Mouse (Mus musculus) lung, embryonic 16.5 days (tissue): ENCODE data around the gene Tom1l2. TPM values are rescaled to one million over a fixed set of nuclear protein-coding genes. Genes with fewer than 3 reads are reported as not detected.

Source experiments
- ATAC-seq: fragments of 200-750 bp; cut with Nextera tagmentation; 2 replicates; pipeline ENCODE4 v1.8.0; 2017; ENCODE audit warnings: low read depth, mild to moderate bottlenecking, moderate library complexity
- H3K27ac ChIP-seq: fragments of 300-500 bp; sonication (generic); 2 replicates; pipeline ENCODE4 v1.5.1; 2014; ENCODE audit warnings: mild to moderate bottlenecking, control low read depth, low read length
- H3K27me3 ChIP-seq: fragments of 300-500 bp; sonication (generic); 2 replicates; pipeline ENCODE4 v1.6.1; 2014; ENCODE audit warnings: low read depth, low read length, mixed read lengths; ENCODE audit not compliant: control insufficient read depth, insufficient read depth
- H3K36me3 ChIP-seq: fragments of 300-500 bp; sonication (generic); 2 replicates; pipeline ENCODE4 v1.6.1; 2014; ENCODE audit warnings: low read length; ENCODE audit not compliant: control insufficient read depth, insufficient read depth
- H3K4me1 ChIP-seq: fragments of 300-500 bp; sonication (generic); replicated peaks from 2 replicates; pipeline ENCODE4 v1.6.1; 2014; ENCODE audit warnings: low read length, mixed read lengths; ENCODE audit not compliant: control insufficient read depth, insufficient read depth
- H3K4me2 ChIP-seq: fragments of 300-500 bp; sonication (generic); 2 replicates; pipeline ENCODE4 v1.6.1; 2014; ENCODE audit warnings: low read depth, low read length, control low read depth
- H3K4me3 ChIP-seq: fragments of 300-500 bp; sonication (generic); 2 replicates; pipeline ENCODE4 v1.5.1; 2014; ENCODE audit warnings: mild to moderate bottlenecking, low read length, control low read depth
- H3K9ac ChIP-seq: fragments of 300-500 bp; sonication (generic); 2 replicates; pipeline ENCODE4 v1.6.1; 2014; ENCODE audit warnings: low read length, control low read depth
- H3K9me3 ChIP-seq: fragments of 300-500 bp; sonication (generic); 2 replicates; pipeline ENCODE4 v1.6.1; 2016; ENCODE audit warnings: low read length; ENCODE audit not compliant: control insufficient read depth
- WGBS: fragments of 180-500 bp; shearing (Covaris S2); extraction: QIAGEN DNeasy Blood & Tissue Kit; methylation state at CpG from one replicate; pipeline ENCODE4 v1.1.7; 2014; 5-methylcytosine and 5-hydroxymethylcytosine counted together
- polyA plus RNA-seq: library from polyadenylated mRNA; unstranded; fragments of >200 nt; fragmentation: Nextera tagmentation; extraction: Ambion mirVana; gene quantifications from 2 replicates; pipeline ENCODE4 v1.2.1, GENCODE M21; 2015

Gene Tom1l2
- polyA plus RNA-seq, 1 experiment from 2014 or later: 29.6 TPM

GRCm38 (mm10) chr11:60254308-60254707 is 98.4 kb downstream of the Tom1l2 start:
- H3K27ac ChIP-seq: no peak overlapping the region
- WGBS: 84% methylated on average over 5 of the region's 5 CpGs

DNA sequence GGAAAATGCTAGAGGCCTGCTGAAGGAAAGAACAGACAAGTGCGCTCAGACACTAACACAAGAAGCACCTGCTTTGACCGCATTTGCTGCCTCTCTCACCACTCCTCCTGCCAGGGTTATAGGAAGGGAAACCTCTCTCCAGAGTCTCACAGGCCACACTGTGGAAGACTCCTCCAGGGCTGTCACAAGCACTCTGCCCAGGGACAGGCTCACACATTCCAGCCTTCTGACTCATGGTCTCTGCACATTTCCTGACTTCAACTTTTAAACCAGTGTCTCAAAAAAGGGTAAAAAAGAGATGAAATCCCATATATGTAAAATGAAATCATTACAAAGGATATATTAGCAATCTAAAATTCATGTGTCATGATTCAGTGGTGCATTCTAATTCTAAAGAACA is 99.2 kb downstream of the Tom1l2 start:
- Histone ChIP-seq H3K4me2 (no peak overlapping the region), H3K4me3 (no peak overlapping the region), H3K27ac (no peak overlapping the region), H3K27me3 (no peaks in the 10 kb centered on the region), H3K9me3 (no peaks in the 10 kb centered on the region), H3K4me1 (peaks cover 28% of the 10 kb centered on the region), H3K9ac (no peak overlapping the region), H3K36me3 (peaks cover 8% of the 10 kb centered on the region)
- 75% methylated on average over 2 of the region's 2 CpGs for WGBS
- no peak for ATAC-seq

More at GRCm38 (mm10) chr11:60254308-60254707, 98.4 kb downstream of the Tom1l2 start:
- Histone ChIP-seq H3K9me3 (no peaks in the 10 kb centered on the region), H3K4me1 (peaks cover 23% of the 10 kb centered on the region), H3K27me3 (no peaks in the 10 kb centered on the region), H3K9ac (no peak overlapping the region), H3K4me3 (no peak overlapping the region), H3K36me3 (peaks cover 10% of the 10 kb centered on the region; the same call in 1 of the 2 replicates), H3K4me2 (no peak overlapping the region)
- ATAC-seq: no peak

DNA sequence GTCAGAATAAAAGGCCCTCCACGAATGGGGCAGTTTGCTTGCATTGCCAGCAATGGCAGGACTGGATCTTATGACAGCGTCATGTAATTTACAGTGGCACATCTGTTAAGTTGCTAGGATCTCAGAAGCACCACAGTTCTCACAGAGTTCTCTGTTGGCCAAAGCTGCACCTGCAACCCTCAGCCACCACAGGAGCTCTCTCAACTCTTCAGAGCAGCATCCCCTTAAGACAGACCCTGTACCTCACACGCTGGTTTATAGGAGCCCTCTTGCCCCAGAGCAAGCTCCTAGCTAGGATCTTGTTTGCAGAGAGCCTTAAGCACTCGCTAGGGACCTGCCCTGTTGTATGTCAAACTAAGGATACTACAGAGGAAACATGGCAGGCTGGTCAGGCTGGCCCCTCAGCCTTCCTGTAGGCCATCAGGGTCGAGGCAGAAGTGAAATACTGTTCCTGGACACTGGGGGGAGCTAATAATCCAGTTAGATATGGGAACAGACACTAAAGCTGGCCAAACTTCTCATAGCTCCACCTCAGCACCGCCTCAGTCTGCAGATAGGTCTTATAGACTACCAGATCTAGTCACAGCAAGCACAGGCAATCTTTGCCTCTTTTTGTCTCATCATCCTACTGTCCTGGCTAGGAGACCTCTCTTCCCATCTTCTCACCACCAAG is 101.6 kb downstream of the Tom1l2 start:
- peak overlapping the region; percentile 28 for H3K27ac ChIP-seq

GRCm38 (mm10) chr11:60249885-60250284 is 102.8 kb downstream of the Tom1l2 start:
- peaks cover 23% of the 10 kb centered on the region for H3K4me1 ChIP-seq
- 83% methylated on average over 2 of the region's 2 CpGs for WGBS

More for the DNA sequence above, 101.6 kb downstream of the Tom1l2 start:
- Histone ChIP-seq H3K9me3 (no peaks in the 10 kb centered on the region), H3K9ac (no peak overlapping the region), H3K4me3 (no peak overlapping the region), H3K36me3 (peaks cover 4% of the 10 kb centered on the region; the same call in 1 of the 2 replicates), H3K27me3 (no peaks in the 10 kb centered on the region), H3K4me2 (no peak overlapping the region), H3K4me1 (peaks cover 26% of the 10 kb centered on the region)
- peak; percentile 47 for ATAC-seq
- 53% methylated on average over 6 of the region's 6 CpGs for WGBS

GRCm38 (mm10) chr11:60248596-60249404 is 103.9 kb downstream of the Tom1l2 start:
- no peak overlapping the region for H3K4me2 ChIP-seq
- H3K36me3 ChIP-seq: peaks cover 7% of the 10 kb centered on the region; the same call in 1 of the 2 replicates
- H3K27ac ChIP-seq: no peak overlapping the region
- no peaks in the 10 kb centered on the region for H3K27me3 ChIP-seq
- ATAC-seq: no peak
- H3K4me3 ChIP-seq: no peak overlapping the region
- WGBS: 36% methylated on average over 13 of the region's 13 CpGs
- peaks cover 23% of the 10 kb centered on the region for H3K4me1 ChIP-seq
- H3K9ac ChIP-seq: peak overlapping the region; percentile 9; the same call in 1 of the 2 replicates
- H3K9me3 ChIP-seq: no peaks in the 10 kb centered on the region

More at GRCm38 (mm10) chr11:60249885-60250284, 102.8 kb downstream of the Tom1l2 start:
- Histone ChIP-seq H3K9me3 (no peaks in the 10 kb centered on the region), H3K4me2 (no peak overlapping the region), H3K9ac (no peak overlapping the region), H3K36me3 (peaks cover 7% of the 10 kb centered on the region; the same call in 1 of the 2 replicates), H3K4me3 (no peak overlapping the region), H3K27me3 (no peaks in the 10 kb centered on the region), H3K27ac (no peak overlapping the region)
- no peak for ATAC-seq

GRCm38 (mm10) chr11:60247753-60248550 is 104.8 kb downstream of the Tom1l2 start:
- no peak overlapping the region for H3K4me3 ChIP-seq
- H3K27ac ChIP-seq: no peak overlapping the region
- no peak overlapping the region for H3K9ac ChIP-seq
- no peaks in the 10 kb centered on the region for H3K9me3 ChIP-seq
- no peak overlapping the region for H3K4me2 ChIP-seq
- H3K36me3 ChIP-seq: peaks cover 7% of the 10 kb centered on the region; the same call in 1 of the 2 replicates
- WGBS: 46% methylated on average over 5 of the region's 5 CpGs
- H3K4me1 ChIP-seq: peaks cover 23% of the 10 kb centered on the region
- ATAC-seq: no peak
- no peaks in the 10 kb centered on the region for H3K27me3 ChIP-seq

DNA sequence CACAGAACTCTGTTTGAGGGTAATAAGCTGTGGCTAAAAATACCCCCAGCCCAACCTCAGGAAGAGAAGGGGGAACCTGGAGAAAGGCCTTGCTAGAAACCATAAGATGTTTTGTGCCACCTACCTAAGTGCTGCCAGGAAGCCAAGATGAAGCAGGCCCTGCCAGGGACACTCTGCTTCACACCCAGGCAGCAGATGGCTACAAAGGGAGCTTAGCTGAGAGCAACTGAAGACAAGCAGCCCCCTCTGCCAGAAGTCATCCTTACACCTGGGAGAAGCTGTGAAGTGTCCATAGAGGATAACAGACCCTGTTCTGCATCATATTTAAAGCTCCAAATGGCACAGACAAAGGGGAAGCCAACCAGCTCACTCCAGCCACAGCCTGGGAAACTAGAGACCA is 106.6 kb downstream of the Tom1l2 start:
- H3K4me2 ChIP-seq: no peak overlapping the region
- H3K4me3 ChIP-seq: no peak overlapping the region
- no peaks in the 10 kb centered on the region for H3K27me3 ChIP-seq
- peaks cover 11% of the 10 kb centered on the region for H3K4me1 ChIP-seq
- no peak overlapping the region for H3K9ac ChIP-seq
- no peak overlapping the region for H3K27ac ChIP-seq
- H3K36me3 ChIP-seq: peaks cover 14% of the 10 kb centered on the region
- ATAC-seq: no peak
- no peaks in the 10 kb centered on the region for H3K9me3 ChIP-seq

GRCm38 (mm10) chr11:60244503-60245143 is 108.1 kb downstream of the Tom1l2 start:
- Histone ChIP-seq H3K9ac (no peak overlapping the region), H3K4me2 (no peak overlapping the region), H3K27me3 (no peaks in the 10 kb centered on the region), H3K4me3 (no peak overlapping the region), H3K36me3 (peaks cover 22% of the 10 kb centered on the region), H3K4me1 (peaks cover 11% of the 10 kb centered on the region), H3K9me3 (no peaks in the 10 kb centered on the region), H3K27ac (no peak overlapping the region)
- ATAC-seq: no peak
- 55% methylated on average over 11 of the region's 11 CpGs for WGBS
